Mouse (Mus musculus): ENCODE data around the gene Pom121. TPM values are rescaled to one million over a fixed set of nuclear protein-coding genes. Genes with fewer than 3 reads are reported as not detected.
A peak's percentile ranks its signal among the peaks of the same experiment; 100 is the strongest.
"Not testable (repeated sequence)": the region's sequence is repeated elsewhere in the genome, so short reads cannot be mapped to it uniquely, and the experiment has no call there.

Pom121 gene
- polyA plus RNA-seq, 1 experiment: 17.5 TPM

DNA sequence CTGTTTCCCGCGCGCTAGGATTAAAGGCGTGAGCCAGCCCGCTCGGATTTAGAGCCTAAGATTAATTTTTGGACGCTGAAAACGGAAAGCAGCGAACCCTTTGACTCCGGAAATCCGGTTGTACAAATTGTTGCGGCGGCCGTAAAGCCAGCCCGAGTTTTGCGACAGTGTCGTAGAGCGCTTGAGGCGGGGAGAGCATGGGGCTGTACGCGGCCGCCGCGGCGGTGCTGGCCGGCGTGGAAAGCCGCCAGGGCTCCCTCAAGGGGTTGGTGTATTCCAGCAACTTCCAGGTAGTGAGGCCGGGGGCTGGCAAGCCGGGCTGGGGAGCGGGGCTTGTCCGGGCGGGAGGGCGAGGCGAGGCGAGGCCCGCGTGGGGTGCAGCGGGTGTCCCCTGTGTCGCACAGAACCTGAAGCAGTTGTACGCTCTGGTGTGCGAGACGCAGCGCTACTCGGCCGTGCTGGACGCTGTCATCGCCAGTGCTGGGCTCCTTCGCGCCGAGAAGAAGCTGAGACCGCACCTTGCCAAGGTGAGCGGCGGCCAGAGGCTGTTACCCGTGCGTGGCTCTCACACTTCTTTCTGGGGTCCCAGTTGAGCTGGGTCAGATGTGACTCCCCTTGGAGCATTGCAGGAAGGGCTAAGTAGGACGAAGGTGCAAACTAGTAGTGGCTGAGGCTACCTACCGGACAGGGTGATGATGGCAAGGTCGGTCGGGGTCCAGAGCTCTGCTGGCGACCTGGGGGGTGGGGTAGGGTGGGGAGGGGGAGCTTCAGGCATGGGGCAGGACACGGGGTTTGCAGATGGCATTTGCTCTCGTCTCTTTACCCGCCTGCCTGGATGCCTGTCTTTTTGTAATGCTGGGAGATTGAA lies 24.3 kb downstream of the Pom121 start, which contains the start of gene Nsun5:
TSS of gene Nsun5 (plus strand) at position 167 of the 868 bp plus-strand sequence.
- no peak for TF ChIP-seq CTCF (IDR thresholded peaks at IDR 0.05; ENCODE audit: low read depth, low read length)
- no peak for TF ChIP-seq POLR2A (IDR thresholded peaks at IDR 0.05; ENCODE audit: borderline replicate concordance, low read depth, low read length)
- Histone ChIP-seq H3K27ac (ENCODE audit: insufficient read depth, low read depth, low read length) (peak within 1 kb of the TSS; percentile 79), H3K4me3 (ENCODE audit: insufficient read depth, low read length) (peak within 1 kb of the TSS; percentile 99), H3K4me1 (ENCODE audit: control insufficient read depth, insufficient read depth, low read length) (peaks cover 4% of the 10 kb centered on the region; the same call in 1 of the 2 replicates)

DNA sequence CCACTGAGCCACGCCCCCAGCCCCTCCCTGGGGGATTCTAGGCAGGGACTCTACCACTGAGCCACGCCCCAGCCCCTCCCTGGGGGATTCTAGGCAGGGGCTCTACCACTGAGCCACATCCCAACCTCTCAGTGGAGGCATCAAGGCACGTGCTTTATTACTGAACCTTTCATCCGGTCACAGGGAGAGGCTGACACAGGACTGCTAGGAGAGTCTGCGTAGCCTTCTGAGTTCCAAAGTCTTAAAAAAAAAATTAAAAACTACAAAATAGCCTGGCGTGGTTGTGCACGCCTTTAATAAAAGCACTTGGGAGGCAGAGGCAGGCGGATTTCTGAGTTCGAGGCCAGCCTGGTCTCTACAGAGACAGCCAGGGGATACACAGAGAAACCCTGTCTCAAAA lies 25.1 kb downstream of the Pom121 start:
- H3K27ac ChIP-seq (ENCODE audit: insufficient read depth, low read depth, low read length): peak overlapping the region; percentile 79
- not testable (repeated sequence) for H3K4me1 ChIP-seq (ENCODE audit: control insufficient read depth, insufficient read depth, low read length)
- peak overlapping the region; percentile 99 for H3K4me3 ChIP-seq (ENCODE audit: insufficient read depth, low read length)

DNA sequence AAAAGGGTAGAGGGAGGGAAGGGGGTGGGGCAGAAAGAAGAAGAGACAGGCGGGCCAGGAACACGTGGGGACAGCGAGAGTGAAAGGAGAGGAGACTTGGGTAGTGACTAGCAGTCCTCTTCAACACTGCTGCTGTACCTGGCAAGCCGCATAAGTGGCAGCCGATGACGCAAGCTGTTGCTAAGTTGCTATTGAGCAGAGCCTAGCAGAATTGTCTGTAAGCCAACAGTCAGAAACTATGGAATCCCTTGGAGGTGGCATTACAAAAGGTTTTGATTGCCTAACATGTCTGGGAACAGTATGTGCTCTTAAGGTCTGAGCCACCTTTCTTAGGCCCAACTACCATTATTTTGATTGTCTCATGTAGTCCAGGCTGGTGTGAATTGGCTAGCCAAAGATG lies 26.0 kb downstream of the Pom121 start:
- Histone ChIP-seq H3K4me3 (ENCODE audit: insufficient read depth, low read length) (no peak overlapping the region), H3K27ac (ENCODE audit: insufficient read depth, low read depth, low read length) (no peak overlapping the region), H3K4me1 (ENCODE audit: control insufficient read depth, insufficient read depth, low read length) (peaks cover 4% of the 10 kb centered on the region; the same call in 1 of the 2 replicates)
- TF ChIP-seq POLR2A (IDR thresholded peaks at IDR 0.05; ENCODE audit: borderline replicate concordance, low read depth, low read length) (no peak), CTCF (IDR thresholded peaks at IDR 0.05; ENCODE audit: low read depth, low read length) (no peak)

DNA sequence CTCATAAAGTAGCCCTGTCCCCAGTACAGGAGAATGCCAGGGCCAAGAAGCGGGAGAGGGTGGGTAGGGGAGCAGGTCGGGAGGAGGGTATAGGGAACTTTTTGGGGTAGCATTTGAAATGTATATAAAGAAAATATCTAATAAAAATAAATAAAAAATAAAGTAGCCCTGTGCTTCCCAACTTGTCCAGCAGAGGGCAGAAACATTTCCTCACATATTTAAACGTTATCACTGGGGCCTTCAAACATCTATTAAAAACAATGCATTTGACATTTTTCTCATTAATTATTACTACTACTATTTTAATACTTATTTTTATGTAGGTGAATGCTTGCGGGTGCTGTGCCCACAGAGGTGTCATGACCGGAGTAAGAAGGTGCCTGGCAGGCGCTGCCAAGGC lies 26.5 kb downstream of the Pom121 start:
- Histone ChIP-seq H3K4me3 (ENCODE audit: insufficient read depth, low read length) (no peak overlapping the region), H3K27ac (ENCODE audit: insufficient read depth, low read depth, low read length) (no peak overlapping the region), H3K4me1 (ENCODE audit: control insufficient read depth, insufficient read depth, low read length) (peaks cover 4% of the 10 kb centered on the region; the same call in 1 of the 2 replicates)
- TF ChIP-seq POLR2A (IDR thresholded peaks at IDR 0.05; ENCODE audit: borderline replicate concordance, low read depth, low read length): no peak
- TF ChIP-seq CTCF (IDR thresholded peaks at IDR 0.05; ENCODE audit: low read depth, low read length): peak; percentile 16

DNA sequence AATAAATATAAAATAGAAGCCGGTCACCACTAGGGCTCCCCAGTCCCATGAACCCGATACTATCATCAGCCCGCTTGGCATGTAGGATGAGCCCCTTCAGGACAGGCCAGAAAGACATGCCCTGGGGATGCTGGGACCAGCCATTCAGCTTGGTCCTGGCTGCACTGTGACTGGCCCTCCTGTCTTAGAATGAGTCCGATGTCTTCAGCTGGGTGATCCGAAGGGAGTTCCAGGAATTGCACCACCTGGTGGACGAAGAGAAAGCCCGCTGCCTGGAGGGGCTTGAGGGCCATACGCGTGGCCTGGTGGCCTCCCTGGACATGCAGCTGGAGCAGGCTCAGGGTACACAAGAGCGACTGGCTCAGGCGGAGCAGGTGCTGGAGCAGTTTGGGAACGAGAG lies 30.8 kb downstream of the Pom121 start:
- Histone ChIP-seq H3K4me1 (ENCODE audit: control insufficient read depth, insufficient read depth, low read length) (no peaks in the 10 kb centered on the region), H3K27ac (ENCODE audit: insufficient read depth, low read depth, low read length) (no peak overlapping the region), H3K4me3 (ENCODE audit: insufficient read depth, low read length) (no peak overlapping the region)
- no peak for TF ChIP-seq POLR2A (IDR thresholded peaks at IDR 0.05; ENCODE audit: borderline replicate concordance, low read depth, low read length)
- TF ChIP-seq CTCF (IDR thresholded peaks at IDR 0.05; ENCODE audit: low read depth, low read length): peak; percentile 43; the same call in 1 of the 2 replicates

DNA sequence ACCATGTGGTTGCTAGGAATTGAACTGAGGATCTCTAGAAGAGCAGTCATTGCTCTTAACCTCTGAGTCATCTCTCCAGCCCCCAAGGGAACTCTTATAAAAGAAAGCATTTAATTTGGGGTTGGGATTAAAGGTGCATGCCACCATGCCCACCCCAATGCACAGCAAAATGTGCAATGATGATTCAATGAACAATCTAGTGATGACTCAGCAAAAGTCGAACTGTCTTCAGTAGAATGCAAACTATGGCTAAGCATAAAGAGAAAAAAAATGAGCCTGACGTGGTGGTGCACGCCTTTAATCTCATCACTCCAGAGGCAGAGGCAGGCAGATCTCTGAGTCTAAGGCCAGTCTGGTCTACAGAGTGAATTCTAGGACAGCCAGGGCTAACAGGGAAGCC lies 31.8 kb downstream of the Pom121 start:
- Histone ChIP-seq H3K4me1 (ENCODE audit: control insufficient read depth, insufficient read depth, low read length) (no peaks in the 10 kb centered on the region), H3K4me3 (ENCODE audit: insufficient read depth, low read length) (no peak overlapping the region), H3K27ac (ENCODE audit: insufficient read depth, low read depth, low read length) (no peak overlapping the region)
- TF ChIP-seq CTCF (IDR thresholded peaks at IDR 0.05; ENCODE audit: low read depth, low read length) (no peak), POLR2A (IDR thresholded peaks at IDR 0.05; ENCODE audit: borderline replicate concordance, low read depth, low read length) (no peak)

DNA sequence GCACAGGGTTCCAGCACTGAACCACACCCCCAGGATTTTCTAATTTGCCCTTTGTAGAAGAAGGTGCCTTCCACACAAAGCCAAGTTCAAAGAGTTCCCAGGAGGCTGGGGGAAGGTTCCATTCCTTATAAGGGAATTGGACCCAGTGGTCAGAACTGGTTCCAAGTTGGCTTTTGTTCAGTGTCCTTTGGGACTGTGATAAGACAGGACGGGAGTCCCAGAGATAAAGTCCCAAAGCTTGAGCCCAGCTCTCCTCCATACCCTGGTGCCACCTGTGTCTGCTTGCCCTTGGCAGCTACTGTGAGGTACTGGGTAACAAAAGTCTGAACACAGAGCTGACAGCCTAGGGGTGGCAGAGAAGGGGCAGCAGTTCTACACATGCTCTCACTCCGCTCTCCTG lies 34.6 kb downstream of the Pom121 start:
- Histone ChIP-seq H3K4me3 (ENCODE audit: insufficient read depth, low read length) (no peak overlapping the region), H3K4me1 (ENCODE audit: control insufficient read depth, insufficient read depth, low read length) (no peaks in the 10 kb centered on the region), H3K27ac (ENCODE audit: insufficient read depth, low read depth, low read length) (no peak overlapping the region)
- TF ChIP-seq CTCF (IDR thresholded peaks at IDR 0.05; ENCODE audit: low read depth, low read length): no peak
- TF ChIP-seq POLR2A (IDR thresholded peaks at IDR 0.05; ENCODE audit: borderline replicate concordance, low read depth, low read length): no peak

DNA sequence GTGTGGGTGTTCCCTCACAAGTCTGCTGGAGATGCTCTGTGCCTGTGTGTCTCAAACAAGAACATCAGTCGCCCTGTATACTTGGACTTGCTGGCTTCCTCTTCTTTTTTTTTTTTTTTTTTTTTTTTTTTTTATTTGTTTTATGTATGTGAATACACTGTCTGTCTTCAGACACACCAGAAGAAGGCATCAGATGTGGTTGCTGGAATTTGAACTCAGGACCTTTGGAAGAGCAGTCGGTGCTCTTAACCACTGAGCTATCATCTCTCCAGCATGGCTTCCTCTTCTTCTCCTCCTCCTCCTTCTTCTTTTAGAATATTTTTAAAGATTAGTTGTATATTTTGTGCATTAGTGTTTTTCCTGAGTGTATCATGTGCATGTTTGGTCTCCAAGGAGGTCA lies 36.8 kb downstream of the Pom121 start:
- TF ChIP-seq POLR2A (IDR thresholded peaks at IDR 0.05; ENCODE audit: borderline replicate concordance, low read depth, low read length): no peak
- no peak for TF ChIP-seq CTCF (IDR thresholded peaks at IDR 0.05; ENCODE audit: low read depth, low read length)
- no peak overlapping the region for H3K4me3 ChIP-seq (ENCODE audit: insufficient read depth, low read length)

DNA sequence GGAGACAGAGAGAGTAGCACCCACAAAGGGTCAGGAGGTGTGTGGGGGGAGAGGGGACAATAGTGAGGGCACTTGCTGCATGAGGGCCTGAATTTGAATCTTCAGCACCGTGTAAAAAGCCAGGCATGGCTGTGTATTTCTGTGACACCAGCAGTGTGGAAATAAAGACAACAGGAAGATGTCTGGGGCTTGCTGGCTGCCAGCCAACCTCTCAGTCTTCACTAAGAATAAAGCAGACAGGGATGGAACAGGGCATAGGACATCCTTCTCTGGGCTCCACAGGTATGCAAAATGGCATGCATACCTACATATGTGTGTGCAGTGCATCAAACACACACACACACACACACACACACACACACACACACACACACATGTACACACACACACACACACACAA lies 38.3 kb downstream of the Pom121 start:
- TF ChIP-seq CTCF (IDR thresholded peaks at IDR 0.05; ENCODE audit: low read depth, low read length) (no peak), POLR2A (IDR thresholded peaks at IDR 0.05; ENCODE audit: borderline replicate concordance, low read depth, low read length) (no peak)
- H3K4me3 ChIP-seq (ENCODE audit: insufficient read depth, low read length): no peak overlapping the region
- no peaks in the 10 kb centered on the region for H3K4me1 ChIP-seq (ENCODE audit: control insufficient read depth, insufficient read depth, low read length)
- no peak overlapping the region for H3K27ac ChIP-seq (ENCODE audit: insufficient read depth, low read depth, low read length)

More for the DNA sequence above, 36.8 kb downstream of the Pom121 start:
- no peaks in the 10 kb centered on the region for H3K4me1 ChIP-seq (ENCODE audit: control insufficient read depth, insufficient read depth, low read length)
- H3K27ac ChIP-seq (ENCODE audit: insufficient read depth, low read depth, low read length): no peak overlapping the region

DNA sequence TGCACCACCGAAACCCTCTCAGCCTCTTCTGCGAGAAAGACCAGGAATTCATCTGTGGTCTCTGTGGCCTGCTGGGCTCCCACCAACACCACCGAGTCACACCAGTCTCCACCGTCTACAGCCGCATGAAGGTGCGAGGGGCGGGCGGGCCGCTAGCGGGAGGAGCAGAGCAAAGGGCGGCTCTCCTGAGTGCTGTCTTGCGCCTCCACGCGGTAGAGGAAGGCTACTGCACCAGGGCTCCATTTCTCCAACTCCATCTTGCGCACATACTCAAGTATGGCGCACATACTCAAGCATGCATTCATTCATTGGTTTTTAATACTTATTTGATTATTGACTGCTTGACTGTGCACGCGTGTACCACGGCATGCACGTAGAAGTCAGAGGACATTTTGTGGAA lies 40.8 kb downstream of the Pom121 start:
- Histone ChIP-seq H3K4me1 (ENCODE audit: control insufficient read depth, insufficient read depth, low read length) (no peaks in the 10 kb centered on the region), H3K4me3 (ENCODE audit: insufficient read depth, low read length) (no peak overlapping the region), H3K27ac (ENCODE audit: insufficient read depth, low read depth, low read length) (no peak overlapping the region)
- TF ChIP-seq CTCF (IDR thresholded peaks at IDR 0.05; ENCODE audit: low read depth, low read length) (no peak), POLR2A (IDR thresholded peaks at IDR 0.05; ENCODE audit: borderline replicate concordance, low read depth, low read length) (no peak)

All from bone marrow macrophage, adult 2 months (primary cell).